Mouse (Mus musculus): ENCODE measurements around the gene Sipa1l2.

Sipa1l2 gene

GRCm38 (mm10) chr8:125580426-125580825, 10.8 kb upstream of the Sipa1l2 start:
- DNase-seq (ENCODE audit: low read depth, low spot score) = no peak

DNA sequence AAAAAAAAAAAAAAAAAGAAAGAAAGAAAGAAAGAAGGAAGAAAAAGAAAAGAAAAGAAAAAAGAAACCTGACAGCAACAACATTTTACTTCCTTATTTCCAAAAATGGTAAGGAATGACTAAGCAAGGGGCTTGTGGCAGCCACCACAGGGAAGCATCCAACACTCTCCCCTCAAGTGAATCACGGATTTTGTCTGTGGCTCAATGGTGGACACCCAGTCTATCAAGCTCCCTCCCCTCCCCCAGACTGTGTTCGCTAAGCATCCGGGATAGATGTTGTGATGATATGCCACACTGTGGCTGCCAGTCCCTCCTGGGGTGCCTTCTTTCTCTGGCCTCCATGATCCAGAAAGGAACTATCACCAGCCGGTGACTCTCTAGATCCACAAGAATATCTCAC, 6.5 kb upstream of the Sipa1l2 start:
- DNase-seq (ENCODE audit: low read depth, low spot score) = no peak

DNA sequence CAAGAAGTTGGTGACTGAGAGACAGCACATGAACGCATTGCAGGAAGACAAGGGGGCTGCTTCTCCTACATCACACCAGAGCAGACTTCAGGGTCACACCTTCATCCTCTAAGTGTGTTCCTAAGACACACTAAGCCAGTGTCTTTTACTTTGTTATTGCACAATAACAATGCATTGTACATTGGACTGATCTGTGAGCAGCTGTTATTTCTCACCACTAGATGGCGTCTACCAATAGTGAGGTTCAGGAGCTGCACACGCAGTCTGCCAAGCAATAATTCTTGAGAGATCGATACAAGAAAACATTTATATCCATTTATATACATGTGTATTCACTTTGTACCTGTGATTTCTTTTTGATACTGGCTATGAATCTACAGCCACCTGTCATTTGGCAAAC, 4.7 kb upstream of the Sipa1l2 start:
- peak; percentile 65 for DNase-seq (ENCODE audit: low read depth, low spot score)

- no peak for DNase-seq (ENCODE audit: low read depth, low spot score)
Measured at GRCm38 (mm10) chr8:125572246-125572645, 2.6 kb upstream of the Sipa1l2 start.

- peak; percentile 92 for DNase-seq (ENCODE audit: low read depth, low spot score)
Measured at GRCm38 (mm10) chr8:125570835-125571465, 1.3 kb upstream of the Sipa1l2 start.

DNA sequence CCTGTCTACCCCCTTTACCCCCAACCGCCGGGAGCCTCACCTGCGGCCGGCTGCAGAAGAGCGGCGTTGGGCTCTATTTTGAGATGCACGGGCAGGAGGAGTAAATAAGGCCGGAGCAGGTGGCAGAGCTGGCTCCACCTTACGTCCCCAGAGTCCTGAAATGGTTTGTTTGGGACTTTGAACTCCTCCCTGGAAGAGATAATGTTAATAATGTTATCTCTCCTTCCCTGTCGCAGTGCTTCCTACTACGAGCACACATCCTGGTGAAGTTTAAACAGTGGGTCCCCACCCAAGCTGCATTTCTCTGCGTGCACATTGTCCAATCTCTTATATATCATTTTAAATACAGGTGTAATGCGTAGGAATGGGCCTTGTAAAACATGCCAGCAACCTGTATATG, 781 bp upstream of the Sipa1l2 start:
- DNase-seq (ENCODE audit: low read depth, low spot score) = no peak

DNA sequence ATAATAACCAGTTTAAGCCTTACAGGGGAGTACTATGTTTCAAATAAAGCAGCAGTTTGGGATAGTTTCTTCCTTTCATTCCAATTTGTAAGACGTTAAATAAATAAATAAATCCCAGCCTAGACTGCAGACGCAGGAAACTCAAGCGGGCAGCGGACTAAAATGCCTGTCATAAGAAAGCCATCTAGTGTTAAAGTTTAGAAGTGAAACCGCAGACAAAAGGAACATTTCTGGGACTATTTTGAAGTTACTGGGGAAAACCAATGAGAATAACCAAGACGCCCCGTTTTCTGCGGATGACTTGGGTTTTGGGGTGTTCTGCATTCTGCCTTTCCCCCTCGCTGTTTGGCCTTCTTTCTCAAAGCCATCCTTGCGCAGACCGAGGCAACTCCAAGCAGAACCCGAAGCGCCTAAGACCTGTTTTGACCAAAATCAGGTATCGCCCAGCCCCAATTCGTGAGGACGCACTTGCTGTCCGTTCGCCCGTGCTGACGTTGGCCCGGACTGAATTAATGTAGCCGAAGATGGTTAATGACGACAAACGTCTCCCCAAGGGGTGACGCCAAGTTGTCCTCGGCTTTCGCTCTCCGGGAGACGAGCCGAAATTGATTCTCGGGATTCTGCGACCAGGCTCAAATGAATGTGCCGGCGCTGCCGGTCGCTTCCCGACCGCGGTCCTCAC, 616 bp downstream of the Sipa1l2 start:
- DNase-seq (ENCODE audit: low read depth, low spot score) = peak; percentile 70

GRCm38 (mm10) chr8:125568421-125568850, 1.2 kb downstream of the Sipa1l2 start:
- no peak for DNase-seq (ENCODE audit: low read depth, low spot score)

GRCm38 (mm10) chr8:125567569-125567968, 2.0 kb downstream of the Sipa1l2 start:
- DNase-seq (ENCODE audit: low read depth, low spot score) = peak; percentile 30

DNA sequence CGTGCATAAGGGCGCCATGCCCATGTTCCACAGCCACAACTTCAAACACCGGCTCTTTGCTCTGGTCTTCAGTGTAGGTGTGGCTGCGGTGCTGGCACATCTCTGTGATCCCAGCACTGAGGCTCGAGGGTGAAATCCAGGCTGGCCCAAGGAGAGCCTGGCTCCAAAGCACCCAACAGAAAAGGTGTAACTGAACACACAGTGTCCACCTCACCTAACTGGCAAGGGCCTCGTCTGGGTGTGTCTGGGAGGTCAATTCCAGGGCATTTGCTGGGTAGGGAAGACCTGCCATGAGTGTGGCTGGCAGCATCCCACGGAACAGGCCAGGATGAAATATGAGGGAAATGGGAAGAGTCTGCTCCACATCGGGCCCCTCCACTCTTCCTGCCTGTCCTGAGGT, 6.7 kb downstream of the Sipa1l2 start:
- no peak for DNase-seq (ENCODE audit: low read depth, low spot score)

GRCm38 (mm10) chr8:125560825-125561490, 8.7 kb downstream of the Sipa1l2 start:
- DNase-seq (ENCODE audit: low read depth, low spot score) = peak; percentile 34

- no peak for DNase-seq (ENCODE audit: low read depth, low spot score)
Measured at GRCm38 (mm10) chr8:125559066-125559653, 10.4 kb downstream of the Sipa1l2 start.

DNA sequence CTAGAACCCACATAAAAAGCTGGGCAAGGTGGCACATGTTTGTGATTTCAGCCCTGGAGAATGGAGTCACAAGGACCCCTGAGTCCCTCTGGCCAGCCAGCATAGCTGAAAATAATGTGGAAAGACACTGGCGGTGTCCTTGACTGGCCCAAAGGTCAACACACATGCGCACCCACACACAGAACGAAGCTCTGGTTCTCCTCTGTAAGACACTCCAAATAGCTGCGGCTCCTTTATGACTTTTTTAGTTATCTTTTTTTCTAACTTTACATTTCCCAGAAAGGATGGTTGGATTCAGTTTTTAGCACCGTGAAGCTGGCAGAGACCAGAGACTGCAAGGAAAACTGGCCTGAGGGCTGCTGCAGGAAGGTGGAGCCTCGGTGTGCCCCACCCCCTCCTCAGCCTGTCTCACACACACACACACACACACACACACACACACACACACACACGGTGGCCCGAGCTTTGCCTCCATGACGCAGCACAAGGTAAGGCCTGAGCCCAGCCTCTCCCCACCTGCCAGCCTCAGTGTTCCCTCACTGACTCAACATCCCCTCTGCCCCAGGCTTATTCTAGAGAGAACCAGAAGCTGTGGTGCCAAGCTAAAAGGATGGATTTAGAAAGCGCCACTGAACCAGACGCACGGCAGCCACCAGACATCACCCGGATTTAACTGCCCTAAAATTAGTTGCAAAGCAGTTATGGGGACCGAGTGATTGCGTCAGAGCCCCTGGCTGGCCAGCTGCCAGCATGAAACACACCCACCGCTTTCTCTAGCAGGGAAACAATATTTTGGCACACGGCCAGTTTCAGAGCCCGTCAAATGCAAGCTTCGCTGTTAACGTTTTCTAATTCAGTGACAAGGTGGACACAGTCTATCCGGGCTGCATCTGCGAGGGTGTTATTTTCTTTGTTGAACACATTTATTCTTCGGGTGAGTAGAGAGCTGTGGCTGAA, 11.2 kb downstream of the Sipa1l2 start:
- DNase-seq (ENCODE audit: low read depth, low spot score) = peak; percentile 49

GRCm38 (mm10) chr8:125557391-125558108, 12.1 kb downstream of the Sipa1l2 start:
- no peak for DNase-seq (ENCODE audit: low read depth, low spot score)

GRCm38 (mm10) chr8:125556706-125557105, 12.9 kb downstream of the Sipa1l2 start:
- DNase-seq (ENCODE audit: low read depth, low spot score) = no peak

- DNase-seq (ENCODE audit: low read depth, low spot score) = no peak
Measured at GRCm38 (mm10) chr8:125550567-125550966, 19.0 kb downstream of the Sipa1l2 start.

- no peak for DNase-seq (ENCODE audit: low read depth, low spot score)
Measured at GRCm38 (mm10) chr8:125547296-125547695, 22.3 kb downstream of the Sipa1l2 start.

GRCm38 (mm10) chr8:125545866-125546265, 23.7 kb downstream of the Sipa1l2 start:
- DNase-seq (ENCODE audit: low read depth, low spot score) = no peak

DNA sequence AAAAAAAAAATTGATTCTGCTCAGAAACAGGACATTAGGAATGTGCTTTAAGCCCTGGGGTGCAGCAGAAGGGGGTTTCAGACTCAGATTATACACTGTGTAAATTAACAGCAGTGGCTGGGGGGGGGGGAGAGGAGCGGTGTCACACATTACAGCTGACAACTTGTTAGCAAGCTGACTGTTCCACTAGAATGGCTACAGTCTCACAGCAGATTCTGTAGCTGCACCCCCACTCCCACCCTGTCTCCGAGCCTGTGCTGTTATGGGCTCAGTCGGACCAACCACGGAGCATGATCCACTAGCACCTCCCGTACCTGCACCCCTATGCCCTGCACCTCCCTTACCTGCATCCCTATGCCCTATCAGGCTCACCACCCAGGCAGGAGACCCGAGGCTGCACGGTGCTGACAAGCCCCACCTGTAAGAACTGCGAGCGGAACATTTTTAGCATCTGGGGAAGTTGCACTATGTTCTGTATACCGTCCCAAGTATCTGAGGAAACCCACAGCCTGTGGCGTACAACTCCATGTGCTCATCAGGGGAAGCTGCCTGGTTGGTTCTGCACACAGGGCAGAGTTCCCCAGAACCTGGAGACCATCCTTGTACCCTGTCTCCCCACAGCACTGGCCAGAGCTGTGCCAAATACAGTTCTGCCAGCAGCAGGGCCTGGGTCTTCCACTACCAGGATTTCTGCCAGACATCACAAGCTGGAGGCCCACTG, 26.6 kb downstream of the Sipa1l2 start:
- no peak for DNase-seq (ENCODE audit: low read depth, low spot score)
